Mouse (Mus musculus) left cerebral cortex, postnatal 14 days (tissue): ENCODE measurements around the gene Nanos2. TPM values are rescaled to one million over a fixed set of nuclear protein-coding genes. Genes with fewer than 3 reads are reported as not detected.

Experiments
- DNase-seq, 2 experiments: peaks; one replicate each; pipeline ENCODE4 v3.0.0; 2021 to 2022; ENCODE audit warnings: low spot score in 2 of 2, mixed read lengths in 1 of 2
- intact Hi-C: fragments of 180-260 bp; cut with DNase I; formaldehyde crosslinking; loops from one replicate; pipeline ENCODE4 v1.15.1; 2025
- total RNA-seq, 2 experiments: library from RNA; stranded (reverse); gene quantifications; 2 replicates each; pipeline ENCODE4 v1.2.3; 2021

Gene Nanos2
- total RNA-seq, 2 experiments from 2014 or later = 0.42 to 0.75 TPM

DNA sequence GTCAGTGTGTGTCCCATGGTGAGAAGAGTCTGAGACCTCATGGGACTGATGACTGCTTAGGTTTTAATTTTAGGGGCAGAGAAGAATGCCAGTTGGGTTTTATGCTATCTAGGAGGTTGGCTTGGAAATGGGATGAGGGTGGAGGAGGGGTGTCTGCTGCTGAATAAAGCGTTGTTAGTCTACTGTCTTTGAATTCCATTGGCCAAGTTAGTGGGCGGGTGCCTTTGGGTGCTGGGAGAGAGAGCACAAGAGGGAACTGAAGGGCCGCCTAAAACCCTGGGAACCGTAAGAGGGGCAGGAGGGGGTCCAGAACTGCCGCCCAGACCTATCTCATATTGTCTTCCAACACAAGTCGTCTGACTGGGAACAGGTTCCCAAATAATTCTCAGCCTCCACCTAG is 1.6 kb downstream of the Nanos2 start:
- intact Hi-C loops = no loop called here
- no peak for DNase-seq

DNA sequence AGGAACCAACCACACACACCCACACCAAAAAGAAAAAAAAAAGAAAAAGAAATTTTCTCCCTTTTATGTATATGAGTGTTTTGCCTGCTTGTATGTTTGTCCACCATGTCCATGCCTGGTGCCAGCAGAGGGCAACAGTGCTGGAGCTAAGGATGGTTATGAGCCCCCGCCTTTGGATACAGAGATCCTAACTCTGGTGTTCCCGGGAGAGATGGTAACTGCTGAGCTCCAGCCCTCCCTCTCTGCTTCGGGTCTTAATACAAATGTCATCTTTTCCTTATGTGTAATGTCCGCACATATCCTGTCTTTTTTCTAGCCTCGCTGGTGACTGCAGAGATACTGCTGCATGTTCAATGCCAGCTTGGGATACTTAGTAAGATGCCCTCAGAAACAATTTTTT is 2.8 kb downstream of the Nanos2 start:
- DNase-seq = no peak
- intact Hi-C loops = loop anchor here (5.0 to 10.0 kb wide), 2 partner anchors 65 to 93 kb away; partner anchors contain the start of gene Nova2

DNA sequence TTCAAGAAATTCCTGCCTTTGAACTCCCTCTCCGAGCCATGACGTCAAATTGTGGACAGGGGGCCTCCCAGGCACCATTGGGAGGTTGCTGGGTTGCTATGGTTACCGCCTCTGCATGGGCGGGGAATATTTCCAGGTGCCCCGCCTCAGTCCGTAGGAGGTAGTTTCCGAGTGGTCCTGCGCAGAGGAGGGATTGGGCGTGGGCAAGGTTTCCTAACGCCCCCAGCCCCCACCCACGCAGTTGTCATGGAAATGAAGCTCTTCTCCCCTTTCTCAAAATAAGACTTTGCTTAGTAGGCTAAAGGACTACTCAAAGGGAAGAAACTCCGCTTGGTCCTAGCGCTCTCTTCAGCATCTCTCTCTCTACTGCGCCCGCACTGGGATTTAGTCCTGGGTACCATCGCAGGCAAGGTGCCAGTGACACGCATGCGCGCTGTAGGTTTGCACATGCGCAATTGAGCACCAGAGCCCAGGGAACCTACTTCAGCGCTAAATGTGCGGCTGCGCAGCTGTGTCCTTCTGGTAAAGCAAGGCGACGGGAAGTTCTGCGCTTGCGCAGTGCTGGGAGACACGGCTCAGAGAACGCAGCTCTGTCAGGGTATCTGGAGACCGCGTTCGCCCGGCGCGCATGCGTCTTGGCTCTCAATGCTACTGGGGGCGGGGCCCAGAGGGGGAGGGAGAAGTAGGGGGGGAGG is 3.5 kb downstream of the Nanos2 start, which contains the start of gene Mypop:
Mypop (plus strand) TSS at position 645 of the 695 bp plus-strand sequence.
- DNase-seq = peak; percentile 100
- intact Hi-C loops = loop anchor here (5.0 to 10.0 kb wide), 2 partner anchors 66 to 93 kb away; partner anchors contain the start of gene Nova2

DNA sequence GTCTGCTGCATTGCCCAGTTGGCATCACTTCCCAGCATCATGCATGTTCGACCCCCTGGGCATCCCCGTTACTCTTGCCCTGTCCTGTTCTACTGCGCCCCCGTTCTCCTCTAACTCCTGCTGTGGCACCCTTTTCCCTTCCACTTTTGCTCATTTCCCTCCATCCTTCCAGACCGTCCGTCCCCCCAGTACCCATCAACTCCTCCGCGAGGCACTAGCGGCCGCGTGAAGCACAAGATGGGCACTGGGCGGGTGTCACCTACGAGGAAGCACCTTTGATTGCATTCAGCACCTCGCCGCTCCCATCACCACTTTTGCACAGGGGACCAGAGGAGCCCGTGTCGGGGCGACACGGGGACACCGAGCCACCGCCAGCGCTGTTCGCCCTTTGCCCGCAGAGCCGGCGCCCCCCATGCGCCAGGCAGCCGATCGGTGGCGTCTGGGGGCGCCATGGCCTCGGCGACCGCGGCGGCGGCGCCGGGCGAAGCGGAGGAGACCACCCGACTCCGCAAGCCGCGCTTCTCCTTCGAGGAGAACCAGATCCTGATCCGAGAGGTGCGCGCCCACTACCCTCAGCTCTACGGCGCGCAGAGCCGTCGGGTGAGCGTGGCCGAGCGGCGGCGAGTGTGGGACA is 4.6 kb downstream of the Nanos2 start:
- intact Hi-C loops = loop anchor here (5.0 to 10.0 kb wide), 2 partner anchors 67 to 94 kb away; partner anchors contain the start of gene Nova2
- DNase-seq = peak in 1 of 2 experiments; percentile 37

DNA sequence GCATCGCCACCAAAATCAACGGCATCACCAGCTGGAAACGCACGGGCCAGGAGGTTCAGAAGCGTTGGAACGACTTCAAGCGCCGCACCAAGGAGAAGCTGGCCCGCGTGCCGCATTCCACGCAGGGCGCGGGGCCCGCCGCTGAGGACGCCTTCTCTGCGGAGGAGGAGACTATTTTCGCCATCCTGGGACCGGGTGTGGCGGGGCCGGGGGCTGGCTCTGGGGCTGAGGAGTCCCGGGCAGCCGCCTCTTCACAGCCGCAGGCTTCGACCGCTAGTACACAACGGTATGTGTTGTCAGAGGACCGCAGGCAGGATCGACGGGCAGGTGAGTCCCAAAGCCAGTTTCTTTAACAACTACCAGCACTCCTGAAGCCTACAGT is 5.1 kb downstream of the Nanos2 start:
- intact Hi-C loops = loop anchor here (5.0 to 10.0 kb wide), 2 partner anchors 67 to 95 kb away; partner anchors contain the start of gene Nova2
- DNase-seq = peak in 1 of 2 experiments; percentile 57

DNA sequence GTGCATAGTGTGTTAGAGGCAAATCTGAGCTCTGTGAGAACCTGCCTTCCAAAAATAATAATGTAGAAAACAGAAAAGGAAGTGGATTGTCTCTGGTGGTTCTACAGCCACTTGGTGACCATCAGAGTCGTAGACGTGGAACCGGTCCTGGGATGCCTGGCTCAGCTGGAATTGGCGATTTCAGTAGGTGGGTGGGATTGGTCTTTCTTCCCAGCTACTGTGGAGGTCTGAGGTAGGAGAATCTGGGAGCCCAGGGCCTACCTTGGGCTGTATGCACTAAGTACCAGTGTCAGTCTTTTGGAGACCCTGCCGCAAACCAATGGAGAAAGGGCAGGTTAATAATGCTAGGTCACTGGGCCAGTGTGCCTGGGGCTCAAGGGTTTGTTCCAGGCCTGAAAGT is 5.8 kb downstream of the Nanos2 start:
- intact Hi-C loops = loop anchor here (5.0 to 10.0 kb wide), 2 partner anchors 68 to 96 kb away; partner anchors contain the start of gene Nova2
- DNase-seq = no peak

DNA sequence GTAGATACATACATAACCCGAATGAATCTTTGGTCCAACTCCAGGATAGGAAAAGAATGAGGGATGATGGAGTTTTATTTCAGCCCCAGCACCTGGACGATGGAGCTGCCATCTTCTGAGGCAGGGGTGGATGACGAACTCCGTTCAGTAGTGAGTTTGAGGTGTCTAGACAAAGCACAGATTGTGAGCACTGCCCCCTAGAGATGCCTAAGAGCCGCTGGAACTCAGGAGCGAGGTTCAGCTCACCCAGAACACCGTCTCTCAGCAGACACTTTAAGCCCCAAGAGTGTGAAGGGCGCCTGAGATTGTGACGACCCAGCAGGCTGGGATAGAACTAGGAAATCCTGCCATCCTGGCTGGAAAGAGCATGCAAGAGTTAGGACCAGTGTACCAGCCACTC is 11.6 kb downstream of the Nanos2 start:
- intact Hi-C loops = loop anchor here (10.0 kb wide), 1 partner anchor 74 kb away; the partner anchor contains the start of gene Nova2

DNA sequence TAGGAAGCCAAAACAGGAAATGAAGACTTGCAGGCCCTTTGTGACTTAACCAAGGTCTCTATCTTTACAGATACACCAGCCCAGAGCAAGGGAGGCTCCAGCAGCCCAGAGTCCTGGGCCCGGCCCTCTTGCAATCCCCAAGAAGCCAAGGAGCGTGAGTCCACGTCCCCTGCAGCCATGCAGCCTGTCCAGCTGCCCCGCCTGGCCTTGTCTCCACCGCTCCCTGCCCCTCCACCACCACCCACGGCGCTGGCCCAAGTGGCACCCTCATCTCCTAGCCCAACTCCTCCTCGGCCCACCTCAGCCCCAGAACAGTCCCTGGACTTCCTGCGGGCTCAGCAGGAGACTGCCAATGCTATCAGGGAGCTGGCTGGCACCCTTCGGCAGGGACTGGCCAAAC is 13.2 kb downstream of the Nanos2 start:
- DNase-seq = no peak
- intact Hi-C loops = no loop called here

More for the DNA sequence above, 11.6 kb downstream of the Nanos2 start:
- no peak for DNase-seq

DNA sequence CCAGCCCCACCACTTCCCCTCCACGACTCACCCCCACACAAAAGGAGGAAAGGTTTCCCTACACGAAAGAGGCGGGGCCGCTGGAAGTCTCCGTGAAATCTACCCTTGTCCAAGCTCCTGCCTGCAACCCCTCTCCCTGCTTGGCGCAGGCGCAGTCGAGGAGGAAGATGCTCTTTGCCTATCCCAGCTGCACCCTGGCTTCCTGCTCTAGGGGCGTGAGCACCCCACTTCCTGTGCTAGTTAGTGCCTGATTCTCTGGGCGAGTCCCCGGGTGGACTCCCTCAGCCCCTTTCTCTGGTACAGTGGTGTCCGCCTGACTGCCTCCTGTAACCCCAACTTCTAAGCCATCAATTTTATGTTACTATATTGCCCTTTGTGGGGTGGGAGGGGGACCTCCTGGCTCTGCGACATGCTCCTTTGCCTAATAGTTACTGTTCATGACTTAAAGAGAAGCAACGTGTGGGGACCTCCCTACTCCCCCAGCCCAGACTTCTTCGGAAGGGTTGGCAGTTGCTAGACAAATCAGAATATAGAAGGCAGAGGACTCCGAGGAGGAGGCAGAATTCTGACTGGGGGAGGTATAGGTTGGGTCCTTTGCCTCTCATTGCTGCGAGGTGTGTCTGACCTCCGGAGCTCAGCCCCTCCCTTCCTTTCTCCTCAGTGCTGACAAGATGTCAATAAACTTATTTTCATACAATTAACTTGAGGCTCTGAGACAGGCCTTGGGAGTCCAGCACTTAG is 14.0 kb downstream of the Nanos2 start:
- intact Hi-C loops = no loop called here
- DNase-seq = peak in 1 of 2 experiments; percentile 29

DNA sequence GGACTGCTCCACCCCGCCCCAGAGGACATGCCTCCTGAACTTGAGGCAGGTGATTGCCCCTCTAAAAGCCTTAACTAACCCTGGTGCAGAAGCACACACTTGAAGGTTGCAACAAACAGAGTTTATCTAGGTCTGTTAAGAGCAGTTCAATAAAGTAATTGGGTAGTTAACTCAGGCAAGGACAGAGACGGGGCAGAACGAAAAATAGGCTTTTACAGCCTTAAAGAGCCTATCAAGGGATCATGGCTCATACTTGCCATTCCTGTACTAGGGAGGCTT is 14.5 kb downstream of the Nanos2 start:
- intact Hi-C loops = no loop called here
- no peak for DNase-seq

DNA sequence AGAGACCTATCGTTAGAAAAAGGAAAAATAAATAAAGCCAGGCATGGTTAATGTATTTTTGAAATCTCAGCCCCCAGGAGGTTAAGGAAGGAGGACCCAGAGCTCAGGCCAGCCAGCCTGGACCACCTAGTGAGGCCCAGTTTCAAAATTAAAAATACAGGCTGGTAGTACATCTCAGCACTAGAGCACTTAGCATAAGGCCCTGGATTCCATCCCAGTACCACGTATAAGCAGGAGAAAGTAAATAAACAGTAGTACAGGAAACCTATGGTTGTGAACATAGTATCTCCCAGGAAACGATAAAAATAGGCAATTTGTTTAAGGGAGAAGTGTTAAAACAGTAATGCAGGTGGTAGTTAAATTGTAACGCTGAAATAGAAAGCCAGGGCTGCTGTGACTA is 14.9 kb downstream of the Nanos2 start:
- intact Hi-C loops = no loop called here
- no peak for DNase-seq

DNA sequence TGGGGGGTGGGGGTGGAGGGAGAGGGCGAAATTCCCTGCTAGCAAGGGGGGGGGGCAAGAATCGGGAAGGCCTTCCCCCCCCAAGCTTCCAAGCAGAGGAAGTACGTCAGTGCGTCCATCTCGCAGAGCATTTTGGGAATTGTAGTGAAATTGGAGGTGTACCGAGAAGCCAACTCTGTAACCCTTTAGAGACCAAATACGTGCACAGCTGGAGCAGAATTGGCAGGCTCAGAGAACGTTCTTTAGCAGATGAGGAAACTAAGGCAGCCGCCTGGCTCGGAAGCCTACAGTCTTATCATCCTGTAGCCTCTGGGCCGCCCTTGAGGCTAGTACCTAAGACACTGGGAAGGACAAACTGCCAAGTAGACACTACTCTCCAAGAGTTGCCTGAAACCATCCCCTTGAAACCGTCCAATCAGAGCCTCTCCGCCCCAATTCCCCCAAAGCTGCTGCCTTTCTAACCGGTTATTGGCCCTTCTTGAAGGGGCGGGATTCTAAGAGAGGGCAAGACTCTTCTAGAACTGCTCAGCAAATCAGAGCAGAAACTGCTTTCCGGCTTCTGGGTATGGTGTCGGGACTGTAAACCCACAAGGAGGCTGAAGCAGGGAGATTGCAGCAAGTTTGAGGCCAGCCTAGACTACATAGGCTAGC is 15.8 kb downstream of the Nanos2 start:
- intact Hi-C loops = no loop called here
- peak; percentile 80 to 91 for DNase-seq

DNA sequence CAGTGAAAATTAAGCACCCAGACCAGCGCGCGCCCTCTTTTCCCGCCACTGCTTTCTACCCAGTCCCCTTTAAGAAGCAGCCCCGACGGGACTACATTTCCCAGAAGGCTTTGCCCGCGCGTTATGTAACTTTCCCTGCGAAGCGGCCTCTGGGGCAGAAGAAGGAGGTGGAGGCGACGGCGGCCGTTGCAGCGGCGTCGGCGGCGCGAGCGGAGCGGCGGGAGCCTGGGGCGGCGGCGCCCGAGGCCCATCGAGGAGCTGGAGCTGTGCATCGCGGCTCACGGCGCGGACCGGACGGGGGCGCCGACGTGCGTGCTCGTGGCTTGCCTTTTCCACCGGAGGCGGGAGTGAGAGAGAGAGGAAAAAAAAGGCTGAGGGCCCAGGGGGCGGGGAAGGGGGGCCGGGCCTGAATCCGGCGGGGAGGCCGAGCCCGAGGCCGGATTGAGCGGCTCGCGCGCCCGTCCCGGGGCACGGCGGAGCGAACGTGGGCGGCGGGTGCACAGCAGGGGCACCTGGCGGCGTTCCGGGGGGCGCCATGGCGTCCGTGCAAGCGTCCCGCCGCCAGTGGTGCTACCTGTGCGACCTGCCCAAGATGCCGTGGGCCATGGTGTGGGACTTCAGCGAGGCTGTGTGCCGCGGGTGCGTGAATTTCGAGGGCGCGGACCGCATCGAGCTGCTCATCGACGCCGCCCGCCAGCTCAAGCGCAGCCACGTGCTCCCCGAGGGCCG is 16.9 kb downstream of the Nanos2 start, which contains the start of gene Irf2bp1:
Irf2bp1 (plus strand) TSS at position 143 of the 729 bp plus-strand sequence.
- DNase-seq = peak; percentile 92 to 94
- intact Hi-C loops = no loop called here

DNA sequence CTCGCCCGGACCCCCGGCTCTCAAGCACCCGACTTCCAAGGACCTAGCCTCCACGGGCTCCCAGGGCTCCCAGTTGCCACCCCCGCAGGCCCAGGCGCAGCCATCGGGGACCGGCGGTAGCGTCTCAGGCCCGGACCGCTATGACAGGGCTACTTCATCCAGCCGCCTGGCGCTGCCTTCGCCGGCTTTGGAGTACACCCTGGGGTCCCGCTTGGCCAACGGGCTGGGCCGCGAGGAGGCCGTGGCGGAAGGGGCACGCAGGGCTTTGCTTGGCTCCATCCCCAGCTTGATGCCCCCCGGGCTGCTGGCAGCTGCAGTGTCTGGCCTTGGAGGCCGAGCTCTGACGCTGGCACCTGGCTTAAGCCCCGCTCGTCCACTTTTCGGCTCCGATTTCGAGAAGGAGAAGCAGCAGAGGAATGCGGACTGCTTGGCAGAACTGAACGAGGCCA is 17.5 kb downstream of the Nanos2 start:
- no peak for DNase-seq

DNA sequence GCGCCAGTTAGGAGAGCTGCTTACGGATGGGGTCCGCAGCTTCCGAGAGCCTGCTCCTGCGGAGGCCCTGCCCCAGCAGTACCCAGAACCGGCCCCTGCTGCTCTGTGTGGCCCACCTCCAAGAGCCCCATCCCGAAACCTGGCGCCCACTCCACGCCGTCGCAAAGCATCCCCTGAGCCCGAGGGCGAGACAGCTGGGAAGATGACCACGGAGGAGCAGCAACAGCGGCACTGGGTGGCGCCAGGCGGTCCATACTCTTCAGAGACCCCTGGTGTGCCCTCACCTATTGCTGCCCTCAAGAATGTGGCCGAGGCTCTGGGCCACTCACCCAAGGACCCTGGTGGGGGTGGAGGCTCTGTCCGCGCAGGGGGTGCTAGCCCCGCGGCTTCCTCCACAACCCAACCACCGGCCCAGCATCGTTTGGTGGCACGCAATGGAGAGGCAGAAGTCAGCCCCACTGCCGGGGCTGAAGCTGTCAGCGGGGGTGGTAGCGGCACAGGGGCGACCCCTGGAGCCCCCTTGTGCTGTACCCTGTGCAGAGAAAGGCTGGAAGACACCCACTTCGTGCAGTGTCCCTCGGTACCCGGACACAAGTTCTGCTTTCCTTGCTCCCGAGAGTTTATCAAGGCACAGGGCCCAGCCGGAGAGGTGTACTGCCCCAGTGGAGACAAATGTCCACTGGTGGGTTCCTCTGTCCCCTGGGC is 18.4 kb downstream of the Nanos2 start:
- intact Hi-C loops = no loop called here
- no peak for DNase-seq

More for the DNA sequence above, 17.5 kb downstream of the Nanos2 start:
- intact Hi-C loops = no loop called here

DNA sequence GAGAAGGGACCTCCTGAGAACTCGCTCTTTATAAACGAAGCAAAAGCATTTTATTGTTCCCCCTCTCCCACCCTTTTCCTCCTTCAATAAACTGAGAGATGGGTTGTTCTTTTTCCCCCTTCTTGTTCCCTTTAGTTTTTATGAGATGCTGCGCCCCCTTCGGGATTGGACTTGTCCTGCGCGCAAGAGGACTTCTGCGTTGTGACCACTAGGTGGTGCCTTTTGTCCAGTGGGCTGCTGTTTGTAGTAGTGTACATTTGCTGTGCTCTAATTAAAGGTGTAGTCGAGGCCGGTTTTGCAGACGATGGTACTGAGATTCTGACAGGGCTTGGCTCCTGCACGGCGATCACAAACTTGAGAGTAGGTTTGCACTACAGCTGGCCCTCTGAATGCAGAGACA is 19.3 kb downstream of the Nanos2 start:
- intact Hi-C loops = no loop called here
- peak; percentile 86 to 92 for DNase-seq

DNA sequence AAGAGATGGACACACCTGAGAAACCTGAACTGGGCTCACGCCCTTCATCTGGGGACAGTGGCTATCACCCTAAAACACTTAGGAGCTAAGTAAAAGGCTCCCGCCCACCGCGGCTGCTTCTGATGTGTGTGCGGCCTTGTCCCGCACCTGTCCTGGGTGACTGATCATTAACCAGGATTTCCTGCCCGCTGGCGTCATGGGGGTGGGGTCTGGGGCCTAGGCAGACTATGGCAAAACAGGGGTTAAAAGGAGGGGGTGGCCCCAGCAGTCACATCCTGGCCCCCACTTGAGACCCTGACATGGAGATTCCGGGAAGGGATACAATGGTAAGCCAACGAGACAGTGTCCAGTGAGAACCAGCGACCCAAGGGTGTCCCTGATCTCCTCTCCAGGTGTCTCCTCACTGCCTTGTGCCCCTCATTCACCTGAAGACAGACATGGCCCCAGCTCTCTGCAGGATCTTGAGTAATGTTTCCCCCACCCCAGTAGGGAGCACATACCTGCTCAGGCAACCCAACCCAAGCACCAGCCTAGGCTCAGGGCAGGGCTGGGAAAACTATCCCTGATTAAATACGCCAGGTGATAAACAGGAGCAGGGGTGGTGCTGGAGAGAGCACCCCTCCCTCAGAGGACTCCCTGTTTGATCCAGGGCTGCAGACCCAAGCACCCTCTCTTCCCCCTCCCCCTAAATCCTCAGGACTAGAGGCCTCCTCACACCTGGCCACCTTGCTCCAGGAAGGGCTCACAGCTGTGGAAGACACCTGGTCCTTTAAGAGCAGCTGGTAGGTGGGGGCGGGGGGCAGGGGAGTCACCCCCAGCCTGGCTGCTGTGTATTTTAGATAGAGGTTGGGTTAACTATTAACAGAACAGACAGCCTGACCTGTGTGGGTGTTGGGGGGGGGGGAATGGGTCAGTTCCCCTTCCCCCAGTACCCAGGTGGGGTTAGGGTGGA is 20.1 kb downstream of the Nanos2 start:
- intact Hi-C loops = no loop called here
- DNase-seq = no peak
